Mouse (Mus musculus) lung, postnatal 0 days (tissue): Measurements from ENCODE around the gene 4930544D05Rik. TPM values are rescaled to one million over a fixed set of nuclear protein-coding genes. Genes with fewer than 3 reads are reported as not detected.
A peak's percentile ranks its signal among the peaks of the same experiment; 100 is the strongest.

Experiments used
- ATAC-seq: fragments of 200-750 bp; cut with Nextera tagmentation; 2 replicates; pipeline ENCODE4 v1.8.0; 2017; ENCODE audit warnings: moderate library complexity
- DNase-seq: peaks from one replicate; pipeline ENCODE4 v3.0.0-alpha.2; 2016; ENCODE audit warnings: low spot score
- H3K27ac ChIP-seq: fragments of 300-500 bp; sonication (generic); 2 replicates; pipeline ENCODE4 v1.5.1; 2014; ENCODE audit warnings: antibody characterized with exemption, mild to moderate bottlenecking, low read length, mixed read lengths
- H3K27me3 ChIP-seq: fragments of 300-500 bp; sonication (generic); replicated peaks from 2 replicates; pipeline ENCODE4 v1.6.1; 2014; ENCODE audit warnings: low read length, mixed read lengths; ENCODE audit not compliant: insufficient read depth
- H3K36me3 ChIP-seq: fragments of 300-500 bp; sonication (generic); 2 replicates; pipeline ENCODE4 v1.6.1; 2014; ENCODE audit warnings: low read length, mixed read lengths; ENCODE audit not compliant: insufficient read depth
- H3K4me1 ChIP-seq: fragments of 300-500 bp; sonication (generic); 2 replicates; pipeline ENCODE4 v1.6.1; 2014; ENCODE audit warnings: antibody characterized with exemption, low read depth, low read length, mixed read lengths; ENCODE audit not compliant: insufficient read depth
- H3K4me2 ChIP-seq: fragments of 300-500 bp; sonication (generic); replicated peaks from 2 replicates; pipeline ENCODE4 v1.6.1; 2014; ENCODE audit warnings: low read depth, mild to moderate bottlenecking, low read length, moderate library complexity, mixed read lengths
- H3K4me3 ChIP-seq: fragments of 300-500 bp; sonication (generic); 2 replicates; pipeline ENCODE4 v1.5.1; 2014; ENCODE audit warnings: low read depth, low read length
- H3K9ac ChIP-seq: fragments of 300-500 bp; sonication (generic); replicated peaks from 2 replicates; pipeline ENCODE4 v1.6.1; 2014; ENCODE audit warnings: low read depth, mild to moderate bottlenecking
- H3K9me3 ChIP-seq: fragments of 300-500 bp; sonication (generic); 2 replicates; pipeline ENCODE4 v1.6.1; 2016; ENCODE audit warnings: low read length, mixed read lengths
- CTCF ChIP-seq: IDR thresholded peaks from 2 replicates; pipeline ENCODE4 v1.5.1; 2016; ENCODE audit warnings: antibody characterized with exemption, mild to moderate bottlenecking
- EP300 ChIP-seq: IDR thresholded peaks from 2 replicates; pipeline ENCODE4 v1.6.1; 2016; ENCODE audit warnings: antibody characterized with exemption, mild to moderate bottlenecking, control low read depth
- WGBS: fragments of 180-500 bp; shearing (Covaris S2); extraction: QIAGEN DNeasy Blood & Tissue Kit; methylation state at CpG from one replicate; pipeline ENCODE4 v1.1.7; 2014; 5-methylcytosine and 5-hydroxymethylcytosine counted together
- polyA plus RNA-seq: library from polyadenylated mRNA; unstranded; fragments of >200 nt; fragmentation: Nextera tagmentation; extraction: Ambion mirVana; gene quantifications from 2 replicates; pipeline ENCODE4 v1.2.1, GENCODE M21; 2015

4930544D05Rik gene
- polyA plus RNA-seq, 1 experiment from 2014 or later = not detected

GRCm38 (mm10) chr11:70619101-70619500 lies 3.5 kb downstream of the 4930544D05Rik start, which contains the start of gene Chrne:
Gene Chrne, minus strand, starts transcription at chr11:70619216.
- peaks cover 10% of the 10 kb centered on the region for H3K4me1 ChIP-seq
- no peaks in the 10 kb centered on the region for H3K27me3 ChIP-seq
- WGBS = 43% methylated on average over 1 of the region's 1 CpGs

GRCm38 (mm10) chr11:70621972-70622814 lies 6.5 kb downstream of the 4930544D05Rik start:
- TF ChIP-seq CTCF (0 out of 2 replicates have a peak, but pooled peaks have one; percentile 23), EP300 (no peak)
- H3K4me3 ChIP-seq = no peak overlapping the region
- H3K27me3 ChIP-seq = no peaks in the 10 kb centered on the region
- peak; percentile 44 for ATAC-seq
- no peaks in the 10 kb centered on the region for H3K9me3 ChIP-seq
- H3K27ac ChIP-seq = no peak overlapping the region
- no peaks in the 10 kb centered on the region for H3K4me1 ChIP-seq
- peak; percentile 60 for DNase-seq
- H3K9ac ChIP-seq = no peak overlapping the region
- H3K4me2 ChIP-seq = no peak overlapping the region
- WGBS = 33% methylated on average over 7 of the region's 7 CpGs
- H3K36me3 ChIP-seq = no peaks in the 10 kb centered on the region

More at GRCm38 (mm10) chr11:70619101-70619500, 3.5 kb downstream of the 4930544D05Rik start, which contains the start of gene Chrne:
- H3K4me3 ChIP-seq = no peak within 1 kb of the TSS
- H3K36me3 ChIP-seq = no peaks in the 10 kb centered on the region
- no peak for TF ChIP-seq CTCF
- no peak within 1 kb of the TSS for H3K9ac ChIP-seq
- ATAC-seq (no peak), DNase-seq (no peak)
- H3K27ac ChIP-seq = no peak within 1 kb of the TSS
- H3K4me2 ChIP-seq = no peak within 1 kb of the TSS
- H3K9me3 ChIP-seq = no peaks in the 10 kb centered on the region

- DNase-seq (no peak), ATAC-seq (no peak)
- Histone ChIP-seq H3K4me1 (no peaks in the 10 kb centered on the region), H3K9ac (no peak overlapping the region), H3K27ac (no peak overlapping the region), H3K36me3 (no peaks in the 10 kb centered on the region), H3K4me2 (no peak overlapping the region), H3K27me3 (no peaks in the 10 kb centered on the region), H3K9me3 (no peaks in the 10 kb centered on the region), H3K4me3 (no peak overlapping the region)
- 56% methylated on average over 10 of the region's 10 CpGs for WGBS
- no peak for TF ChIP-seq EP300
- peak; percentile 49 for TF ChIP-seq CTCF
Measured at GRCm38 (mm10) chr11:70623053-70623742, 7.5 kb downstream of the 4930544D05Rik start.

GRCm38 (mm10) chr11:70625473-70625872 lies 9.8 kb downstream of the 4930544D05Rik start:
- 43% methylated on average over 4 of the region's 4 CpGs for WGBS
- H3K27ac ChIP-seq = no peak overlapping the region
- H3K27me3 ChIP-seq = no peaks in the 10 kb centered on the region
- H3K9me3 ChIP-seq = no peaks in the 10 kb centered on the region
- DNase-seq (peak; percentile 39), ATAC-seq (no peak)
- TF ChIP-seq CTCF (peak; percentile 76), EP300 (no peak)
- H3K36me3 ChIP-seq = no peaks in the 10 kb centered on the region
- H3K4me1 ChIP-seq = no peaks in the 10 kb centered on the region
- H3K4me3 ChIP-seq = no peak overlapping the region
- no peak overlapping the region for H3K9ac ChIP-seq
- H3K4me2 ChIP-seq = no peak overlapping the region

GRCm38 (mm10) chr11:70626877-70627276 lies 11.2 kb downstream of the 4930544D05Rik start:
- no peak for ATAC-seq
- Histone ChIP-seq H3K36me3 (no peaks in the 10 kb centered on the region), H3K4me1 (no peaks in the 10 kb centered on the region), H3K4me2 (no peak overlapping the region), H3K27ac (no peak overlapping the region), H3K4me3 (no peak overlapping the region), H3K27me3 (no peaks in the 10 kb centered on the region), H3K9ac (no peak overlapping the region), H3K9me3 (no peaks in the 10 kb centered on the region)
- no peak for DNase-seq
- WGBS = 56% methylated on average over 4 of the region's 4 CpGs
- TF ChIP-seq CTCF (no peak), EP300 (no peak)

GRCm38 (mm10) chr11:70628431-70628830 lies 12.8 kb downstream of the 4930544D05Rik start:
- WGBS = 45% methylated on average over 2 of the region's 2 CpGs
- Histone ChIP-seq H3K4me3 (no peak overlapping the region), H3K4me2 (no peak overlapping the region), H3K9ac (no peak overlapping the region), H3K9me3 (no peaks in the 10 kb centered on the region), H3K27me3 (no peaks in the 10 kb centered on the region), H3K4me1 (no peaks in the 10 kb centered on the region), H3K36me3 (no peaks in the 10 kb centered on the region), H3K27ac (no peak overlapping the region)
- TF ChIP-seq EP300 (no peak), CTCF (no peak)
- ATAC-seq = peak; percentile 76
- peak; percentile 88 for DNase-seq
